Mouse (Mus musculus) cerebellum, adult 9-10 months (tissue): ENCODE results near the gene Anxa3.

ENCODE experiments used
- DNase-seq: peaks from one replicate; pipeline ENCODE4 v3.0.0; 2022

Anxa3 gene

DNA sequence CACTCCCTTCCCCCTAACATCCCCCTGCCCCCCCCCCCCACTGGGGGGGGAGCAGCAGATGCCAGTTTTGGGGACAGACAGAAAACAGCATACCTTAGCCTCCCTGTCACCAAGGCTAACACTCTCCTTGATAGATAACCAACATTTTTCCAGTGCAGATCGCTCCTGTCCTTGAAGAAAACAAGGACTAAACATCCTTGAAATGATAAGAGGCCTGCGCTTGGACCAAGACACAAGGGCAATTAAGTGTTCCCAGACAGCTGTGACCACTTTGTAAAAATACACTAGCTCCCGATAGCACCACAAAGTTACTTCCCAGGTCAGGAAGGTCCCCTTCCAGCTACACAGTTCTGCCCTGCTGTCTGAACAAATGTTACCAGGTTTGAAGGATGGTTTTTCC lies 55.2 kb downstream of the Anxa3 start:
- DNase-seq: no peak

DNA sequence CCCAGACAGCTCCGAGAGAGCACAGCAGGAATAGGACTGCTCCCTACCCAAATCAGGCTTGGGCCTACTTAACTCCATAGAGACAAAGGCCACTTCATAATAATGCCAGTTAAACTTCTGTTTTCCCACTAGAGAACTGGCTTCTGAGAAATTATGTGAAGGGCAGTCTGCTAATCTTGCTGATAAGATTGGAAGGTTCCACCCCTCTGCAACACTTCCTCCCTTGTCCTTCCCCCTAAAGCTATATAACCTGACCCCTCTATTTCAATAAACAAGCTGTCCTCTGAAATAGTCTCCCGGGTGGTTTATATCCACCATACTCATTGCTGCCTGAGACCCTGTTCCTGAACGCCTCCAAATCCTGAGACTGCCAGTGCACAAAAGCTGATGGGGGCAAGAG lies 56.1 kb downstream of the Anxa3 start:
- DNase-seq: no peak

DNA sequence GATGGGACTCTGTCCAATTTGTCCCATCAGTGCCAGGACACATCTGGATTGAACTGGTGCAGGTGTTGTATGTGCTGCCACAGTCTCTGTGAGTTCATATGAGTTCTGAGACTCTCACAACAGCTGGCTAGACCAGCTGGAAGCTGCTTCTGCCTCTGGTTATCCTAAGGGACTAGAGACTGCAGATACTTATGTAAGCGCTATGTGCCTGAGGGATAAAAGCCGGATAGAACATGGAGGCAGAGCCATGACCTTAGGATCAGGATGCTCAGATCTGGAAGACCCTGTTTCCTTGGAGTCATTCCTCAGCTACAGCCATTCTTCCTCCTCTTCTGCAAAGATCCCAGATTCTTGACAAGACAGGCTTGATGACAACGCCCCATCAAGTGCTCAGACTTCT lies 60.3 kb downstream of the Anxa3 start:
- DNase-seq: no peak

DNA sequence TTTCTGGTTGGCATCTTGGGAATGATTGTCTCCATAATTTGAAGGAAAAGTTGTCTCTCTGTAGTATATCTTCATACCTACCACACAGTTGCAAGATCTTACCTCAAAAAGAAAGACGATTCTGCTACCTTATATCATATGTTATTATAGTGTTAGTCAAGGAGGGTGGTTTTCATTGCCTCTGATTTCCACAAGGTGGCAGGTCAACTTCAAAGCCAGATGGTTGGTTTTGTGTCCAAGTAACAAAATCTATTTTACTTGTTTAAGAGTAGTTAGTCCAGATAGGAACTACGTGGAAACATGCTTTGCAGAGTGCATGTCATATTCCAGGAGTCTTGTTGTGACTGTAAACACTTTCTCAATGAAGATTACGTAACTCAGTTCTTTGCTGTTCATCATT lies 61.2 kb downstream of the Anxa3 start:
- no peak for DNase-seq

- no peak for DNase-seq
These were observed 66.8 kb downstream of the Anxa3 start for GRCm38 (mm10) chr5:96859938-96860337.

DNA sequence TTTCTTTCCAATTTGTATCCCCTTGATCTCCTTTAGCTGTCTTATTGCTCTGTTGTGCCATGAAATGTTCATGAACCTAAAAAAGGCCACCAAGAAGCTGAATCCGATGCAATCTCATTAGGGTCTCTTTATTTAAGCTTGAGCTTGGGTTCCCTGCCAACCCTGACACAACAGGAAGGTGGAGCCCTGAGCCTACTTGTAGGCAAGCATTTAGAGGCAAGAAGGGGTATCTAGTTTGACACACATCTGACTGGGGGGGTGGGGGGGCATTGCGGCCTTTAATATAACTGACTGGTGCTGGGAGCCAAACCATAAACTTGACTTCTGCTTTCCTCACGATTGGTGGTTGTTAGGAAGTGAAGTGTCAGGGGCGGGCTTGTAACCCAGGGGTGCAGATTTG lies 74.0 kb downstream of the Anxa3 start:
- DNase-seq: no peak

DNA sequence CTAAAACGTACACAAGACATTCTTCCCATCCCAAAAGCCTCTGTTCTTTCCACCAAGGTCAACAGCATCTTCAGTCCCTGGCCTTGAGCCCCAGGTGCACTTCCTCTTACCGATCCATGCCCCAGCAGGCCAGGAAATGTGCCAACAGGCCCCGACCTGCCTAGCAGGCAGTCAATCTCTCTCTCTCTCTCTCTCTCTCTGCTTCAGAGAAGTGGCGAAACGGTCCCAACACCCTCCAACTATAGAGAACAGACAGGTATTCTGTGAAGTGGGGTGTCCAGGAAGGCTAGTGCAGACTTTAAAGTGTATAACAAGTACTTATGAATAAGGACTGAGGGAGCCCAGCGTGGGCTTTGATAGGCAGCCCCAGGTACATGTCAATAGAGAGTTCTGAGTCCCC lies 75.8 kb downstream of the Anxa3 start:
- DNase-seq: no peak

GRCm38 (mm10) chr5:96870996-96871395 lies 77.9 kb downstream of the Anxa3 start:
- no peak for DNase-seq

DNA sequence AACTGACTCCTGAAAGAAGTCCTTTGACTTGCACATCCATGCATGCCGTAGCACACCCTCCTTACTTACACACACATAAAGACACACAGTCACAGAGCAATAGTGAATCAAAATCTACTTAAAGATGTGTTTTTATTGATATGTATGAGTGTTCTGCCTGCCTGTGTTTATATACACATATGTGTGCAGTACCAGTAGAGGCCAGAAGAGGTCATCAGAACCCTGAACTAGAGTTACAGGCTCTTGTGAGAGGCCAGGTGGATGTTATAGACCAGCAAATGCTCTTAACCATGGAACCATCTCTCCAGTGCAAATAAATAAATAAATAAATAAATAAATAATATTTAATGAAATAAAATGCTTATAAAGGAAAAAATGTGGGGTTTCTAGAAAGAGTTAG lies 85.0 kb downstream of the Anxa3 start:
- DNase-seq: no peak

- DNase-seq: no peak
These were observed 85.9 kb downstream of the Anxa3 start for GRCm38 (mm10) chr5:96878851-96879540.

GRCm38 (mm10) chr5:96880231-96880630 lies 87.1 kb downstream of the Anxa3 start:
- DNase-seq: peak; percentile 3

DNA sequence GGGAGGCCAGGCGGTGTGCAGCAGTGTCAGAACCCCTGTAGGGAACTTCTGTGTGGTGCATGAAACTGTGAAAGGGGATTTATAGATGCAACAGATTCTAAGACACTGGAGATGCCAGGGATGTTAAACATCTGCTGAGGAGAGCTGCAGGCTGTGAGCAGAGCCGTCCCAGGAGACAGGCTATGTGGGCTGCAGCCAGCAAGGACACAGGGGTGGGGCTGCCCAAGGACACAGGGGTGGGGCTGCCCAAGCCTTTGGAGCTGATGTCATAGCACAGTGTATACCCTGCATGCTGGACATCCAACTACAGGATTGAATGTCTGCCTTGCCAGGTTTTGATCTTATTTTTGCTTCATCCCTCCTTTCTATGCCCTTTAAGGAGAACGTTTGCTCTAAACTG lies 88.0 kb downstream of the Anxa3 start:
- DNase-seq: no peak

DNA sequence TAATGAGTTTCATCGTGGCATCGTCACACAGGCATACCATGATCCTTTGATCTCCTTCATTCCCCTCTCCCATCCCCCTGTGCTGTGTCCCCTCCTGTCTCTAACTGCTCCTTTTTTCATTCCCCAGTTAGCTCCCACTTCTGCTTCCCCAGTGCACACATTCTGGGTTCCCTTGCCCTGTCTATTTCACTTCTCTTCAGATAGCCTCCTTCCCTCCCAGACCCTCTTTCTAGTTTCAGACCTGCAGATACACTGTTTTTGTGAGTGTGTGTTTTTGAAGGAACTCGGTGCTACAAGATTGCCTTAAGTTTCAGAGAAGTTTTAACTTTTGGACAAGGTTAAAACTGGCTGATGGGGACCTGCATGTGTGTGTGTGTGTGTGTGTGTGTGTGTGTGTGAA lies 88.5 kb downstream of the Anxa3 start:
- no peak for DNase-seq

GRCm38 (mm10) chr5:96885202-96885601 lies 92.1 kb downstream of the Anxa3 start:
- no peak for DNase-seq

- DNase-seq: no peak
These were observed 95.3 kb downstream of the Anxa3 start for GRCm38 (mm10) chr5:96888396-96888795.

DNA sequence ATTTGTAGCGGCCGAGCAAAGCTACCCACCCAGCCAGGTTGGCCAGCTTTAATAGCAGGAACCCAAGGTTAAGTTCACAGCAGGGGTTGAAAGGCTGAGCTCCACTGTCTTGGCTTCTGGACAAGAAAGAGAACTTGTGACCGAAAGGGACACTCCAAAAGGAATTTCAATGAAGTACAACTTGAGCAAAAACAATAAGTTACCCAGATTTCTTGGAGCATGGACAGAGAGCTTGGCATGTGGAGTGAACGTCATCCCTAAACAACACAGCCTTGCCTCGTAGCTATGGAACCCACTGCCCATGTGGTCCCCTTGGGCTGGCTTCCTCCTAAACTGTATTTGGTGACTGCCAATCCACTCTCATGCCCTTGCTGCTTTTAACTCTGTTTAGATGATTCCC lies 97.2 kb downstream of the Anxa3 start:
- peak; percentile 28 for DNase-seq
